Mouse (Mus musculus): ENCODE results near the gene Ampd3.

The Ampd3 gene

GRCm38 (mm10) chr7:110854927-110855546 is 87.0 kb downstream of the Ampd3 start:
- no peaks in the 10 kb centered on the region; the same call in 1 of the 2 replicates for H3K36me3 ChIP-seq (ENCODE audit: control insufficient read depth, insufficient read depth, low read length, poor library complexity, severe bottlenecking)
- no peak for DNase-seq (ENCODE audit: low read depth, low spot score)
- H3K27me3 ChIP-seq (ENCODE audit: control insufficient read depth, insufficient read depth, low read length, poor library complexity, severe bottlenecking), result no peaks in the 10 kb centered on the region

GRCm38 (mm10) chr7:110855604-110856003 is 87.6 kb downstream of the Ampd3 start:
- no peak for DNase-seq (ENCODE audit: low read depth, low spot score)

GRCm38 (mm10) chr7:110860129-110860528 is 92.1 kb downstream of the Ampd3 start:
- H3K27me3 ChIP-seq (ENCODE audit: control insufficient read depth, insufficient read depth, low read length, poor library complexity, severe bottlenecking), result no peaks in the 10 kb centered on the region
- H3K36me3 ChIP-seq (ENCODE audit: control insufficient read depth, insufficient read depth, low read length, poor library complexity, severe bottlenecking), result no peaks in the 10 kb centered on the region
- DNase-seq (ENCODE audit: low read depth, low spot score), result no peak

More at GRCm38 (mm10) chr7:110855604-110856003, 87.6 kb downstream of the Ampd3 start:
- H3K27me3 ChIP-seq (ENCODE audit: control insufficient read depth, insufficient read depth, low read length, poor library complexity, severe bottlenecking), result no peaks in the 10 kb centered on the region
- no peaks in the 10 kb centered on the region; the same call in 1 of the 2 replicates for H3K36me3 ChIP-seq (ENCODE audit: control insufficient read depth, insufficient read depth, low read length, poor library complexity, severe bottlenecking)

All from splenic B cell, adult 2 months (primary cell).